Mouse (Mus musculus) erythroblast, embryonic 14.5 days (primary cell): Measurements from ENCODE around the gene Acrbp.

ENCODE experiments used
- GATA1 ChIP-seq: IDR thresholded peaks from 2 replicates; pipeline ENCODE4 v1.6.1; 2012; ENCODE audit warnings: low read length, inconsistent platforms, mixed read lengths
- TAL1 ChIP-seq: IDR thresholded peaks from 3 replicates; pipeline ENCODE4 v1.6.1; 2012; ENCODE audit warnings: low read length, inconsistent platforms, mixed read lengths

DNA sequence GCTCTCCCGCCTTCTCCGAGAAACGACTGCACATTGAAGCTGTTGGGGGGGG, 40.5 kb upstream of the Acrbp start, which contains the start of gene Zfp384:
- no peak for TF ChIP-seq GATA1
- TF ChIP-seq TAL1: no peak
